Mouse (Mus musculus): Measurements from ENCODE around the gene Sorbs2. TPM values are rescaled to one million over a fixed set of nuclear protein-coding genes. Genes with fewer than 3 reads are reported as not detected.

The Sorbs2 gene
- total RNA-seq (2014; rRNA removed): 66.9 and 88.8 TPM in 2 replicates
- polyA plus RNA-seq (2015; fragmentation: Nextera tagmentation; extraction: Ambion mirVana): 20.8 and 33.2 TPM in 2 replicates

- WGBS: under 1% methylated on average over 16 of the region's 16 CpGs
- Histone ChIP-seq H3K4me2 (ENCODE audit: low read depth) (peak within 1 kb of the TSS; percentile 53), H3K9me3 (ENCODE audit: low read length) (no peaks in the 10 kb centered on the region), H3K36me3 (ENCODE audit: insufficient read depth) (no peaks in the 10 kb centered on the region), H3K27ac (ENCODE audit: low read depth, low read length) (peak within 1 kb of the TSS; percentile 84), H3K4me3 (ENCODE audit: low read depth, low read length) (peak within 1 kb of the TSS; percentile 64), H3K4me1 (ENCODE audit: insufficient read depth) (peaks cover 15% of the 10 kb centered on the region), H3K9ac (peak within 1 kb of the TSS; percentile 82), H3K27me3 (ENCODE audit: insufficient read depth, low read length) (no peaks in the 10 kb centered on the region)
- ATAC-seq: peak; percentile 95
- peak; percentile 84 for DNase-seq
- peak; percentile 38; the same call in 1 of the 2 replicates for TF ChIP-seq CTCF (IDR thresholded peaks at IDR 0.05; ENCODE audit: low read depth)
Measured at GRCm38 (mm10) chr8:45507634-45508321, at the start of gene Sorbs2. Gene Sorbs2, plus strand, starts transcription at chr8:45507788.

- peak; percentile 18; the same call in 1 of the 2 replicates for TF ChIP-seq CTCF (IDR thresholded peaks at IDR 0.05; ENCODE audit: low read depth)
- no peaks in the 10 kb centered on the region for H3K27me3 ChIP-seq (ENCODE audit: insufficient read depth, low read length)
- H3K4me2 ChIP-seq (ENCODE audit: low read depth): no peak overlapping the region
- ATAC-seq: no peak
- H3K4me1 ChIP-seq (ENCODE audit: insufficient read depth): no peaks in the 10 kb centered on the region
- no peaks in the 10 kb centered on the region for H3K9me3 ChIP-seq (ENCODE audit: low read length)
- no peak overlapping the region for H3K27ac ChIP-seq (ENCODE audit: low read depth, low read length)
- no peak overlapping the region for H3K9ac ChIP-seq
- no peak for DNase-seq
- no peaks in the 10 kb centered on the region for H3K36me3 ChIP-seq (ENCODE audit: insufficient read depth)
- H3K4me3 ChIP-seq (ENCODE audit: low read depth, low read length): no peak overlapping the region
Measured at GRCm38 (mm10) chr8:45457874-45458273, 49.7 kb upstream of the Sorbs2 start.

- WGBS: 39% methylated on average over 2 of the region's 2 CpGs
- Histone ChIP-seq H3K4me3 (ENCODE audit: low read depth, low read length) (no peak overlapping the region), H3K9me3 (ENCODE audit: low read length) (no peaks in the 10 kb centered on the region), H3K4me2 (ENCODE audit: low read depth) (no peak overlapping the region), H3K27me3 (ENCODE audit: insufficient read depth, low read length) (no peaks in the 10 kb centered on the region), H3K4me1 (ENCODE audit: insufficient read depth) (no peaks in the 10 kb centered on the region), H3K27ac (ENCODE audit: low read depth, low read length) (no peak overlapping the region), H3K9ac (no peak overlapping the region), H3K36me3 (ENCODE audit: insufficient read depth) (no peaks in the 10 kb centered on the region)
- no peak for ATAC-seq
- no peak for TF ChIP-seq CTCF (IDR thresholded peaks at IDR 0.05; ENCODE audit: low read depth)
- no peak for DNase-seq
Measured at GRCm38 (mm10) chr8:45469006-45469405, 38.6 kb upstream of the Sorbs2 start.

- Histone ChIP-seq H3K27me3 (ENCODE audit: insufficient read depth, low read length) (no peaks in the 10 kb centered on the region), H3K9me3 (ENCODE audit: low read length) (no peaks in the 10 kb centered on the region), H3K9ac (no peak overlapping the region), H3K4me1 (ENCODE audit: insufficient read depth) (no peaks in the 10 kb centered on the region), H3K36me3 (ENCODE audit: insufficient read depth) (no peaks in the 10 kb centered on the region), H3K27ac (ENCODE audit: low read depth, low read length) (no peak overlapping the region), H3K4me2 (ENCODE audit: low read depth) (no peak overlapping the region), H3K4me3 (ENCODE audit: low read depth, low read length) (no peak overlapping the region)
- DNase-seq: peak; percentile 20
- no peak for ATAC-seq
- no peak for TF ChIP-seq CTCF (IDR thresholded peaks at IDR 0.05; ENCODE audit: low read depth)
- 30% methylated on average over 8 of the region's 8 CpGs for WGBS
Measured at GRCm38 (mm10) chr8:45469507-45470178, 37.9 kb upstream of the Sorbs2 start.

- no peak for TF ChIP-seq CTCF (IDR thresholded peaks at IDR 0.05; ENCODE audit: low read depth)
- Histone ChIP-seq H3K4me1 (ENCODE audit: insufficient read depth) (no peaks in the 10 kb centered on the region), H3K27me3 (ENCODE audit: insufficient read depth, low read length) (no peaks in the 10 kb centered on the region), H3K36me3 (ENCODE audit: insufficient read depth) (no peaks in the 10 kb centered on the region), H3K4me3 (ENCODE audit: low read depth, low read length) (no peak overlapping the region), H3K4me2 (ENCODE audit: low read depth) (no peak overlapping the region), H3K27ac (ENCODE audit: low read depth, low read length) (no peak overlapping the region), H3K9me3 (ENCODE audit: low read length) (no peaks in the 10 kb centered on the region), H3K9ac (no peak overlapping the region)
- ATAC-seq (no peak), DNase-seq (no peak)
- 68% methylated on average over 4 of the region's 4 CpGs for WGBS
Measured at GRCm38 (mm10) chr8:45480886-45481285, 26.7 kb upstream of the Sorbs2 start.

GRCm38 (mm10) chr8:45486281-45486680, 21.3 kb upstream of the Sorbs2 start:
- H3K4me1 ChIP-seq (ENCODE audit: insufficient read depth): no peaks in the 10 kb centered on the region
- 38% methylated on average over 3 of the region's 3 CpGs for WGBS
- ATAC-seq (peak; percentile 25; the same call in 1 of the 2 replicates), DNase-seq (peak; percentile 18)
- H3K9me3 ChIP-seq (ENCODE audit: low read length): no peaks in the 10 kb centered on the region
- no peak overlapping the region for H3K9ac ChIP-seq
- no peaks in the 10 kb centered on the region for H3K36me3 ChIP-seq (ENCODE audit: insufficient read depth)
- H3K4me3 ChIP-seq (ENCODE audit: low read depth, low read length): no peak overlapping the region
- H3K27ac ChIP-seq (ENCODE audit: low read depth, low read length): no peak overlapping the region
- no peaks in the 10 kb centered on the region for H3K27me3 ChIP-seq (ENCODE audit: insufficient read depth, low read length)
- H3K4me2 ChIP-seq (ENCODE audit: low read depth): no peak overlapping the region
- no peak for TF ChIP-seq CTCF (IDR thresholded peaks at IDR 0.05; ENCODE audit: low read depth)

- no peak overlapping the region for H3K9ac ChIP-seq
- H3K9me3 ChIP-seq (ENCODE audit: low read length): no peaks in the 10 kb centered on the region
- WGBS: 90% methylated on average over 7 of the region's 7 CpGs
- no peak overlapping the region for H3K4me2 ChIP-seq (ENCODE audit: low read depth)
- no peak for TF ChIP-seq CTCF (IDR thresholded peaks at IDR 0.05; ENCODE audit: low read depth)
- DNase-seq (no peak), ATAC-seq (no peak)
- H3K36me3 ChIP-seq (ENCODE audit: insufficient read depth): no peaks in the 10 kb centered on the region
- peaks cover 4% of the 10 kb centered on the region; the same call in 1 of the 2 replicates for H3K4me1 ChIP-seq (ENCODE audit: insufficient read depth)
- H3K27ac ChIP-seq (ENCODE audit: low read depth, low read length): no peak overlapping the region
- H3K4me3 ChIP-seq (ENCODE audit: low read depth, low read length): no peak overlapping the region
- H3K27me3 ChIP-seq (ENCODE audit: insufficient read depth, low read length): no peaks in the 10 kb centered on the region
Measured at GRCm38 (mm10) chr8:45503971-45504370, 3.6 kb upstream of the Sorbs2 start.
